Mouse (Mus musculus): ENCODE measurements at regions not wholly inside any gene's neighbourhood (a gene's known extent, or its start where the extent isn't known, plus 50 kb on each side); places are given as distances from the start of the nearest gene placed in this dataset.

- H3K4me1 ChIP-seq (ENCODE audit: control insufficient read depth in 1 of 2, insufficient read depth in 2 of 2, low read length in 2 of 2): no peaks in the 10 kb centered on the region
- H3K36me3 ChIP-seq (ENCODE audit: control insufficient read depth in 1 of 2, insufficient read depth in 2 of 2, low read length in 2 of 2): no peaks in the 10 kb centered on the region
- no peaks in the 10 kb centered on the region for H3K27me3 ChIP-seq (ENCODE audit: control insufficient read depth in 1 of 2, insufficient read depth in 2 of 2, low read length in 2 of 2)
- no peak for DNase-seq (ENCODE audit: low read depth, low spot score)
- H3K27ac ChIP-seq (ENCODE audit: control insufficient read depth, low read depth, low read length): no peak overlapping the region
- H3K9me3 ChIP-seq (replicated peaks; ENCODE audit: insufficient read depth, low read length): no peaks in the 10 kb centered on the region
- H3K79me2 ChIP-seq (ENCODE audit: control insufficient read depth, insufficient read depth, low read length, poor library complexity): no peaks in the 10 kb centered on the region
- H3K9ac ChIP-seq (ENCODE audit: control insufficient read depth, low read depth, low read length, poor library complexity, severe bottlenecking): no peak overlapping the region
- no peak for TF ChIP-seq ZNF384 (IDR thresholded peaks at IDR 0.05; ENCODE audit: low read depth, low read length)
- TF ChIP-seq ZKSCAN1 (IDR thresholded peaks at IDR 0.05; ENCODE audit: low read depth, low read length): no peak
- no peak for TF ChIP-seq ZC3H11A (IDR thresholded peaks at IDR 0.05; ENCODE audit: low read depth, low read length)
- TF ChIP-seq EP300 (IDR thresholded peaks at IDR 0.05; ENCODE audit: low read depth in 1 of 2, low read length in 2 of 2): no peak
- no peak for TF ChIP-seq MAFK (IDR thresholded peaks at IDR 0.05; ENCODE audit: borderline replicate concordance, low read depth, low read length)
- TF ChIP-seq TBP (IDR thresholded peaks at IDR 0.05; ENCODE audit: low read depth, low read length): no peak
- TF ChIP-seq RAD21 (IDR thresholded peaks at IDR 0.05; ENCODE audit: low read depth, low read length): no peak
- TF ChIP-seq HCFC1 (IDR thresholded peaks at IDR 0.05; ENCODE audit: low read depth, low read length): no peak
- TF ChIP-seq GABPA (IDR thresholded peaks at IDR 0.05; ENCODE audit: low read depth, low read length): no peak
- TF ChIP-seq POLR2AphosphoS2 (IDR thresholded peaks at IDR 0.05; ENCODE audit: low read length): no peak
- no peak for TF ChIP-seq MAZ (IDR thresholded peaks at IDR 0.05; ENCODE audit: low read depth, low read length)
- no peak for TF ChIP-seq KAT2A (conservative IDR thresholded peaks at IDR 0.05; ENCODE audit: low read depth, low read length)
- TF ChIP-seq JUND (IDR thresholded peaks at IDR 0.05; ENCODE audit: low read depth, low read length): no peak
- no peak for TF ChIP-seq NELFE (IDR thresholded peaks at IDR 0.05; ENCODE audit: low read depth, low read length)
- no peak for TF ChIP-seq SIN3A (IDR thresholded peaks at IDR 0.05; ENCODE audit: low read length)
- TF ChIP-seq UBTF (IDR thresholded peaks at IDR 0.05; ENCODE audit: borderline replicate concordance, insufficient read depth, low read depth, low read length): no peak
- TF ChIP-seq CHD2 (IDR thresholded peaks at IDR 0.05; ENCODE audit: low read length): no peak
- no peak for TF ChIP-seq E2F4 (IDR thresholded peaks at IDR 0.05; ENCODE audit: borderline replicate concordance, low read depth, low read length)
- no peak for TF ChIP-seq MAX (IDR thresholded peaks at IDR 0.05; ENCODE audit: low read length)
- TF ChIP-seq MXI1 (IDR thresholded peaks at IDR 0.05; ENCODE audit: low read depth, low read length): no peak
- H3K4me3 ChIP-seq (ENCODE audit: control insufficient read depth in 1 of 2, insufficient read depth in 1 of 2, low read depth in 2 of 2, low read length in 2 of 2): no peak overlapping the region
Measured at GRCm38 (mm10) chr4:105476332-105476731, 313.3 kb upstream of the Gm12728 start.

DNA sequence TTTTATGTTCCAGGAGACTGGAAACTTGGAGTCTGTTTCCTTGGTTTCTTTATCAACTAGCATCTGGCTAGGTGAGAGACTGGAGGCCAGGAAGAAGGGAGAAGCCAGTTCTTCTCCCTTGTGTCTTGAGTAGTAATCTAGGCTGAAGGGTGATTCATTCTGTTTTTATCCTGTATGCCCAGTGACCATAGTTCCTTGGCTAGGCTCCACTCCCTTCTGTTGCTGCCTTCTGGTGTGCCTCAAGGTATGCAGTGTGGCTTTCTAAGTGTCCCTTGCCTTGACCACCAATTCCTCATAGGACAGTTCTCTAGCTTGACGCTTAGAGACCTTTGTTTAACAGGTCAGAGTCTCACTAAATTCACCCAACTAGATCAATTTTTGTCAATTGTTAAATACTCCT, 303.3 kb upstream of the Gm12728 start:
- H3K4me1 ChIP-seq (ENCODE audit: control insufficient read depth in 1 of 2, insufficient read depth in 2 of 2, low read length in 2 of 2): no peaks in the 10 kb centered on the region
- DNase-seq (ENCODE audit: low read depth, low spot score): no peak
- no peaks in the 10 kb centered on the region for H3K9me3 ChIP-seq (replicated peaks; ENCODE audit: insufficient read depth, low read length)
- no peak overlapping the region for H3K9ac ChIP-seq (ENCODE audit: control insufficient read depth, low read depth, low read length, poor library complexity, severe bottlenecking)
- H3K27me3 ChIP-seq (ENCODE audit: control insufficient read depth in 1 of 2, insufficient read depth in 2 of 2, low read length in 2 of 2): no peaks in the 10 kb centered on the region
- H3K36me3 ChIP-seq (ENCODE audit: control insufficient read depth in 1 of 2, insufficient read depth in 2 of 2, low read length in 2 of 2): no peaks in the 10 kb centered on the region
- H3K27ac ChIP-seq (ENCODE audit: control insufficient read depth, low read depth, low read length): no peak overlapping the region
- no peak overlapping the region for H3K4me3 ChIP-seq (ENCODE audit: control insufficient read depth in 1 of 2, insufficient read depth in 1 of 2, low read depth in 2 of 2, low read length in 2 of 2)
- H3K79me2 ChIP-seq (ENCODE audit: control insufficient read depth, insufficient read depth, low read length, poor library complexity): no peaks in the 10 kb centered on the region
- TF ChIP-seq SIN3A (IDR thresholded peaks at IDR 0.05; ENCODE audit: low read length): no peak
- TF ChIP-seq ETS1 (IDR thresholded peaks at IDR 0.05; ENCODE audit: low read depth, low read length): no peak
- no peak for TF ChIP-seq MAX (IDR thresholded peaks at IDR 0.05; ENCODE audit: low read length)
- TF ChIP-seq MAFK (IDR thresholded peaks at IDR 0.05; ENCODE audit: borderline replicate concordance, low read depth, low read length): no peak
- TF ChIP-seq ZKSCAN1 (IDR thresholded peaks at IDR 0.05; ENCODE audit: low read depth, low read length): no peak
- TF ChIP-seq GATA1 (IDR thresholded peaks at IDR 0.05; ENCODE audit: low read depth, low read length): no peak
- no peak for TF ChIP-seq SMC3 (IDR thresholded peaks at IDR 0.05; ENCODE audit: low read depth, low read length)
- TF ChIP-seq UBTF (IDR thresholded peaks at IDR 0.05; ENCODE audit: borderline replicate concordance, insufficient read depth, low read depth, low read length): no peak
- TF ChIP-seq TAL1 (IDR thresholded peaks at IDR 0.05; ENCODE audit: low read length): no peak
- no peak for TF ChIP-seq ZC3H11A (IDR thresholded peaks at IDR 0.05; ENCODE audit: low read depth, low read length)
- no peak for TF ChIP-seq MXI1 (IDR thresholded peaks at IDR 0.05; ENCODE audit: low read depth, low read length)
- no peak for TF ChIP-seq MYB (IDR thresholded peaks at IDR 0.05; ENCODE audit: low read depth, low read length)
- TF ChIP-seq TBP (IDR thresholded peaks at IDR 0.05; ENCODE audit: low read depth, low read length): no peak
- TF ChIP-seq NELFE (IDR thresholded peaks at IDR 0.05; ENCODE audit: low read depth, low read length): no peak
- TF ChIP-seq KAT2A (conservative IDR thresholded peaks at IDR 0.05; ENCODE audit: low read depth, low read length): no peak
- TF ChIP-seq RCOR1 (IDR thresholded peaks at IDR 0.05; ENCODE audit: low read depth, low read length): no peak
- no peak for TF ChIP-seq GABPA (IDR thresholded peaks at IDR 0.05; ENCODE audit: low read depth, low read length)
